Mouse (Mus musculus) kidney, postnatal 4 days (tissue): ENCODE measurements at regions not wholly inside any gene's neighbourhood (a gene's known extent, or its start where the extent isn't known, plus 50 kb on each side); places are given as distances from the start of the nearest gene placed in this dataset.
"Not testable (repeated sequence)": the region's sequence is repeated elsewhere in the genome, so short reads cannot be mapped to it uniquely, and the experiment has no call there.

ENCODE experiments used
- DNase-seq, 2 experiments: peaks; one replicate each; pipeline ENCODE4 v3.0.0; 2021; ENCODE audit warnings: mixed read lengths in 2 of 2

DNA sequence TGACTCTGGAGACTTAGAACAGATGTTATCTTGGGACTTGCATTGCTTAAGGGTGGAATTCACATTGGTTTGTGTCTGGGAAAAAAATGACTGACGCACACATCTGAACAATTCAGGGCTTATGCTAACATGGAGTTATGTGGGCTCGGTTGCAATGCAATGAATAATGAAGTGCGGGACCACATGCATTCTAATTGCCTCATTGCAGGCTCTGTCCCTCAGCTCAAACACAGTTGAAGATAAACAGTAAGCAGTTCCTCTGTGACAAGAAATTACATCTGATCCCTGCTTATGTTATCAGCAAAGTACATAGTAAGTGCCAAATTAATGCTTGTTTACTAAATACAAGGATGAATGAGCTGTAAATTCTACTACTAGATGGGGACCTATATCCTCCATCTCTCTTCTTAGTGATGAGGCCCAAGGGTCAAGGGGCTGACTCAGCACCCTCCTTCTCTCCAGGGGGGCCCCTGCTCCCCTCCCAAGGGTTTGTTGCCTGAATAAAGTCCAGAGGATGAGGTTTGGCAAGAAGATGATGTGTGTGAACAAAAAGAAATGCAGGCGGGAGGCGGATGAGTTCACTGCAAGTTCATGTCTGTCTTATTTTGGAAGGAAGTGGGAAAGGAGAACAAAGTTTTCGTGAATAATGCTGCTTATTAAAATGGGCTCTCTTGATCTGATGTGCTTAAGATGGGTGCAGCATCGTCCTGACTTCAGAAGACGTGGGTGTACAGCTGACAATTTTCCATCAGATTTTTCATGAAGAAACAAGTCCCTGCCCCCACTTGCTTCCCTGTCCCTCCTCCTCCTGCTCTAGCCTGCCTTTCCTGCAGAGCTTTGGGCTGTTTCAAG is 533.1 kb downstream of the Shisa9 start:
- DNase-seq: peak; percentile 11 to 30

DNA sequence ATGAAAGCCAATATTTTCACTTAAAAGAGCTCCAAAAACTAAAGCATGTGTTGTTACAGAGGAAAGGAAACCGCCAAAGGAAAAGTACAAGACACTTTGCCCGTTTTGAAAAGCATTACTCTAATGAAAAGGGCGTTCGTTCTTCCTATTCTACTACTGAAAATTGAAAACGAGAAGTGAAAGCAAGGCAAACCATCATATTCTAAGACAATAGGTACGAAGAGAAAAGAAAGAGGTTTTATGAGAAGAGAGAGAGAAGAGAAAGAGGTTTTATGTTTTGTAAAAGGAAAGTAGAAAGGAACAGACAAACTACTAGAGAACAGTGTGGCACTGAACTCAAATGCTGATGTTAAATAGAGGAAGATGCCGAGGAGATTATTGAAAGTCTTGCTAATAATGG is 534.4 kb downstream of the Shisa9 start:
- DNase-seq: no peak

DNA sequence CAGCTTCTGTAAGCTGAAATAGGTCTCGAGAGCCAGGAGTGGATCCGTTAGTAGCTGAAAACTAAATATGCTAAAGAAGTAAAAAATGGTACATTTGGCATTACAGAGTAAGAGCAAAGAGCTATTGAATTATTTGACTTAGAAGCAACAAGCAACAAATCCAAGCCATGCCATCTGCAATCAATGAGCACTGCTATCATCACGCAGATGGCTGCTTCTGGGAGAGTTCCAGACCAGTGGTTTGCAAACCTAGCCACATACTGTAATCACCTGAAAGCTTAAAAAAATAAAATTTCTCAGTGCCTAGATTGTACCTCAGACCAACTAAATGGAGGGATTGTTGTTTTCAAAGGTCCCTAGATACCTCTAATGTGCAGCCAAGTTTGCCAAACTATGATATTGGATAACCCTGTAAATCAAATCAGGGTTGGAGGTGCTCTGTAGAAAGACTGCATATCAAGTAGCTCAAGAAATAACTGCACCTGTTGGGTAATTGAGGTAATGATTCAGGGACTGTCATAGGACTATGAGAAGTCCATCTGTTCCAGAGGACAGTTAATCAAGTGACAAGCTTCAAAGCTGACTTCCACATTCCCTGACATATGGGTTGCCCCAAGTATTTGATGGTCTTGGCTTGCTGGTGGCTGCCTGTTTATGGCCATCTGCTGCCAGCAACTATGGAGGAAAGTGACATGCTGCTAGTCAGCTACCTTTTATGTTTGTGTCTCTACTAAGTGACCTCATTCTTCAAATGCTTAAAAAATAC is 538.0 kb downstream of the Shisa9 start:
- no peak for DNase-seq

DNA sequence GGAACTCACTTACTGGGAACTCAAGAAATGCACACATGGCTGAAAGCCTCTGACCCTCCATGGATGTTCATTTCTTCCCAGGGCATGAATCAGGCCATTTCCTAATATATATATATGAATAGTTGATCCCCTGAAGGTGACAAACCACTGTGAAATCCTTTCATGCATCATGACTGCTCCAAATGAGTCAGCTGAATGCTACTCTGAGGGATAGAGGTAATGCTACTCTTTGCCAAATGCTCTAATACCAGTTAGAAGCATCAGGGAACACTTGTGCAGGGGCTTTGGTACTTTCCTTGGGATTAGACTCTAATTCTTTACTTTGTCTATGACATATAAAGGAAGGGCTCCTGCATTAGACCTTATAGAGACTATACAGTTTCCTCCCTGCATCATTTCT is 561.0 kb upstream of the Ercc4 start:
- no peak for DNase-seq

DNA sequence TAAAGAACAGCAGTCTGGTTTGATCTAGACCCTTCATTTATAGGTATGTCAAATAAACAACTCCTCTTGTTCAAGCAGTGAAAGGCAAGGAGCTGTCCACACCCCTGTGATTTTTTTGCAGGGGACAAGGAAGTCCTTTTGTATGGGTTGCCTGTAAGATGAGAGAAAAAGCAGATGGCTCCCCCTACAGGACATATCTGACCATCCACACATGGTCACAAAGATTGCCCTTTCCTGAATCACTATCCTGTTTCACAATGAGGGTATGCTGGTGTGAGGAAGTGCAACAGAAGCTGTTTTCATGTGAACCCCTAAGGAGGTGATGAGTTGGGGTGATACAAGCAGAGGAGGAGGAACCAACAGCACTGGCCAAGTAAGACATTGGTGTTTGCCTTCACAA is 520.6 kb upstream of the Ercc4 start:
- DNase-seq: peak in 1 of 2 experiments; percentile 4

DNA sequence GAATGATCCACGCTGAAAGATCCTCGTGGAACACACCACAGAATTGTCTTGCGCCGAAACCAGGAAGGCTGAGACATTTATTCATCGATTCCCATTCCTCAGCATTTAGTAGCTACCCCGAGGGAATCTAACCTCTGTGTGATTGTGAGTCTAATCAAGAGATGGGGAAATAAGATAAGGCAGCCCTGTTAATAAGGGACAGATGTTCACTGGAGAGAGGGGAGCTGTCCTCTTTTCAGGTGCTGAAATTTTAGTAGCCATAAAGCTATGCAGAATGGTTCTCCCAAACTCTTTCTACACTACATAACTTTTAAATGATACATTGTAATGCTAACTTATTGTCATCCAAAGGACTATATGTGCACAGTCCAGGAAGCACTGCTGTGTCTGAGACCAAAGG is 501.2 kb upstream of the Ercc4 start:
- DNase-seq: peak; percentile 8 to 13

DNA sequence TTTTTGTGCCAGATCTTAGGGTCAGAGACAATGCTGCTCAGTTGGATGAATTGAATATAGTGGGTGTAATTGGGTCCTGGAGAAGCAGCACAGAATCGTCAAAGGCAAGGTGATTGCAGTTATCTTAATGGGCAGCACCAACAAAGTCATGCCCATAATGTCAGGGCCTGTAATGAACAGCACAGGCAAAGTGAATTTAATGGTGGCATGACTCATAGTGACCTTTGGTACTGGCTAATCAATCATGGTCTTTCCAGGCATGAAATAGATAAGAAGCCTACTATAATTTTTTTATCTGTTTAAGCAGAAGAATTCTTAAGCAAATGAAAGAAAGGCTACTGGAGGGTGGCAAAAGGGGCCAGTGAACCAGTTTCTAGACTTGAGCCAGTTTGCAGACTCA is 498.4 kb upstream of the Ercc4 start:
- no peak for DNase-seq

DNA sequence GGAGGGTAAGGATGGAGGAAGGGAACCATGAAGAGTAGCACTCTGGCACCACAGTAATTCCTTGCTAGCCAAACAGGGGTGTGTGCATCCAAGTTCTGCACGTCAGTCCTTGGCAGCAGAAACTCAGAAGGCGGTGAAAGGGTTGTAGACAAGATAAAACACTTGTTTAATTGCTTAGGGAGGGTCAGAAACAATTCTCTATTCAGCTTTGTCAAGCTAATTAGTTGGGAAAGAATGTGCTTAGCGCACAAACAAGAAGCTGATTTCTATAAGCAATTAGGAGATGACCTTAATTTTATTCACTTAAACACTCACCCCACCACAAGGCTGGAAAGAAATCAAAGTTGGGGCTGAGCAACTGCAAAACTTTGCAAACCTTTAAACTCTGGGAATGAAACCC is 491.7 kb upstream of the Ercc4 start:
- DNase-seq: no peak

DNA sequence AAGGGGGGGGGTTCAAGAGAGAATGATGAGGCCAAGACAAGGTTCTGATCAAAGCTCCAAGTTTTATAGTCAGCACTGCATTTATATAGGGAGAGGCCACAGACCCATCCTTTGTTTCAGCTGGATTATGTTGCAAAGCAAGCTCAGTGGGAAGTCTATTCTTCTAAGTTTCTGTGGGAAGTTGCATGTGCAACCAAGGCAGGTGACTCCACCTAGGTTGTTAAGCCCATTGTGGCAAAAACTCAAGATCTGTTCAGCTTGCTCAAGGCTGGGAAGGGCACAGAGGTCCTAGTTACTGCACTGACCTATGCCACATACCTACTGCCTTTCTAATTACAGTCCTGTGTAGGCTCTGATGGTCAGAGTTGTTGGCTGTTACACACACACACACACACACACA is 477.0 kb upstream of the Ercc4 start:
- no peak for DNase-seq

DNA sequence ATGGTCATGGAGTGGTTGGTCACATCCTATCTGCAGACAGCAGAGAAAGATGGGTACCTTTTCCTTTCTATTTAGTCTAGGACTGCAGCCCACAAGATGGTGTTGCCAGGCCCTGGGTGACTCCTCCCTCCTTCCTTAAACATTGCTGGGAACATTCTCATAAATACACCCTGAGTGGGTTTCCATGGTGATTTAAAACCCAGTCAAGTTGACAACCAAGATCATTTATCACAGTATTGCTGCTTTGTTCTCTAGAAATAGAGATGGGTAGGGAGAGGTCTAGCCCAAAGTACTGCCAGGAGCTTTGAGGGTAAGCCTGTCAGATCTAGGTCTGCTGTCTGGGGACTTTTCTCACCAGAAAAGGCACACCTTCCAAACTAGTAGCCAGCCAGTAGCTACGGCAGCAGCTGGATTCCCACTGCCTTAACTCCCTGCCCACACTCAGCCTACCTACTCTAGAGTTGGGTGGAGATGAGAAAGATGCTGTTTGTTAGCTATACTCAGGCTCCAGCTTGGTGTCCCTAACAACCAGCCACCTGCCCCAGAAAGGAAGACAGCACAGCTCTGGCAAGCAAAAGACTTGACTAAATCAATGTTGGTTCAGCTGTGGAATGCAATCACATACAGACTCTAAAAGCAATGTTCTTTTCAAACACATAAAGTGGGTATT is 470.4 kb upstream of the Ercc4 start:
- no peak for DNase-seq

DNA sequence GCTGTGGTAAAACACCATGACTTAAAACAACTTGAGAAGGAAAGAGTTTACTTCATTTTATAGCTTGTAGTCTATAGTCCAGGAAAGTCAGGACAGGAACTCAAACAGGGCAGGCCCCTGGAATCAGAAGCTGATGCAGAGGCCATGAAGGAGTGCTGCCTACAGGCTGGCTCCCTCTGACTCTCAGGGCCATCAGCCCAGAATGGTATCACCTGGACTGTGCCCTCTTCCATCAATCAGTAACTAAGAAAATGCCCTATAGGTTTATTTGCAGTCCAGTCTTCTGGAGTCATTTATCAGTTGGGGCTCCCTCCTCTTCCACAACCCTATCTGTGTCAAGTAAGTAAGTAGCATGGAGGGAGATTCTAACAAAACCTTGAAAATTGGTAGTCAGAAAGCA is 466.4 kb upstream of the Ercc4 start:
- no peak for DNase-seq

DNA sequence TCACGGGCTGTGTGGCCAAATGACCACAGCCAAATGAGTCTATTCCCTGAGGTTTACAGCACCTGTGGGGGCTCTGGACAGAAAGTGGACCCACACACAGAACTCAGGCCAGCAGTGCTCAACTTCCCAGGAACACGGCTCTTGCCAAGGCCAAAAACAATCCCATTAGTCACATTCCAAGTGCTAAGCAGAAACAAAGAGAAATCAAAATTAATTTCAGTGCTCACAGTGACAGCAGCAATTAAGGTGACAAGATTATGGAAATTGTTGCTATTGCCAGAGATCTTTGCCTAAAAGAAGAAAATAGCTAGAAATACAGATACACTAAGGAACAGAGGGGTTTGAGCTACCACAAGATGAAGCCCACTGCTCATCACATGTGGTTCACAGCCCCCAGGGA is 464.9 kb upstream of the Ercc4 start:
- DNase-seq: no peak

DNA sequence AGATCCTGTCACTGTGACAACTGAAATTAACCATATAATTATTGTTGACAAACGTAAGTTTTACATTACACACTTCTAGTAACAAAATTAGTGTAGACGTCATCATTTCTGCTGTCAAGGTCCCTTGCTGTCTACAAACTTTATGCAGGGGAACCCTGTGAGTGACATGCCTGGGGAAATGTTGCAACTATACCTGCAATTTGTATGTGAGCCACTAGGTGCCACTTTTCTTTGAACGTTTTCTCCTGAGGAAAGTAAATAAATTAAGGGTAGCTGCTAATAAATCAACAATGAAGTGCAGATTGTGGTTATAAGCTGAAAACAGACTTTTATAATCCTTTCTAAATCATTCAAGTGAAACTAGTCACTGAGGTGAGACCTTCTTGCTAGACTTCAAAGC is 457.3 kb upstream of the Ercc4 start:
- DNase-seq: no peak

DNA sequence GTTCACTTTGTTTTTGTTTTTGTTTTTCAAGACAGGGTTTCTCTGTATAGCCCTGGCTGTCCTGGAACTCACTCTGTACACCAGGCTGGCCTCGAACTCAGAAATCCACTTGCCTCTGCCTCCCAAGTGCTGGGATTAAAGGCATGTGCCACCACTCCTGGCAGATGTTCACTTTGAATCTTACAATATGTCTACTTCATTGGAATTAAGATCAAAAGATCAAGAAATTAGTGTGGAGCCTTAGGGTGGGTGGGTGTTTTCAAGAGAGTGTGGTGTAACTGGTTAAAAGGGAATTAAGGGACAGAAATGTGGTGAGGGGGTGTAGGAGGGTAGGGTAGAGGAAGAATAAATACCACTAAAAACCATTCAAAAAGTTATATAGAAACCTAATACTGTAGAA is 435.8 kb upstream of the Ercc4 start:
- DNase-seq: not testable (repeated sequence)

DNA sequence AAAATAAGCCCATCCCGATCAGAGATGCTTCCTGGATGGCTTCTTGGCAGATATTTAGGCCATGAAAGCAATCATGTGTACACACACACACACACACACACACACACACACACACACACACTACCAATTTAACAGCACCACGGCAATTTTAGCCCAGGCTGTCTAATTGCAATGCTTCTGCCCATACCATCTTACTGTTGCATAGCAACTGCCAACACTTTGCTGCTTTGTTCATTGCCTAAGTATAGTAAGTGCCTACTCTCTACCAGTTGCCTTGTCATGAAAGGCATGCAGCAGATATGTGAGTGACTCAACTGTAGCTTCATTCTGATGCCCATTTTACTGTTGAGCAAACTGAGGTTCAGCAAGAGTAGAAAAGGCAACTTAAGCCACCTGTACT is 428.0 kb upstream of the Ercc4 start:
- DNase-seq: no peak

DNA sequence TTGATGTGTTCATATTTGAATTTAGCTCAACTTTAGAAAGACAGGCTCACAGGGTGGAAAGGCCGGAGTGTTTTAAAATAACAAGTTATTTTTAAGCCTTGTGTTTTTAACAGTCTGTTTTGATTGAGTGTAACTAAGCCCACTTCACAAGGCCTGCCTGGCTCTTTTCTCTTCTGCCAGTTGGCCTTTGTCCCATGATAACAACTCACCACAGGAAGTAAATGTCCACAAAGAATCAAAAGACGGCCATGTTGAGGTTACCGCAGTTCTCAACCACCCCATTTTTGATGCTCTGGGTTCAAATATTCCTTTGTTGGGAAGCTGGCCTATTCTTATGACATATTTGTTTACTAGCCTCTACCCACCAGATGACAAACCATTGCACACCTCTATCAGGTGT is 423.7 kb upstream of the Ercc4 start:
- DNase-seq: no peak

DNA sequence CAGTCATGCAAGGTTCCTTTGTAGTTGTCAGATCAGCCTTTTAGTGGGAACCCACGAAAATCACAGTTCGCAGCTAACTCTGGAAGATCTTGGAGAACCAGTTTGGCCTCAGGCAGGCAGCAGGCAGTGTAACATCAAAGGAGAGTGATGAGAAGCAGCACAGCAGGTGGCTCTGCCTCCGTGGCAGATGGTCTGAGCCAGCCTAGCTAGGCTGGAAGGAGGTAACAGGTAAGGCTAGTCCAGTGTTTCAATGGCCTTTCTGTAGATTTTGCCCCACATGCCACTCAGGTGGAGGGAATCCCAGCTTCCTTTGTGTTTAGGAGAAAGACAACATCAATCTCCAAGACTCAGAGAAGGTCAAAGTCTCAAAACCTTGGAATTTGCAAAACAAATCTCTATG is 417.7 kb upstream of the Ercc4 start:
- no peak for DNase-seq

DNA sequence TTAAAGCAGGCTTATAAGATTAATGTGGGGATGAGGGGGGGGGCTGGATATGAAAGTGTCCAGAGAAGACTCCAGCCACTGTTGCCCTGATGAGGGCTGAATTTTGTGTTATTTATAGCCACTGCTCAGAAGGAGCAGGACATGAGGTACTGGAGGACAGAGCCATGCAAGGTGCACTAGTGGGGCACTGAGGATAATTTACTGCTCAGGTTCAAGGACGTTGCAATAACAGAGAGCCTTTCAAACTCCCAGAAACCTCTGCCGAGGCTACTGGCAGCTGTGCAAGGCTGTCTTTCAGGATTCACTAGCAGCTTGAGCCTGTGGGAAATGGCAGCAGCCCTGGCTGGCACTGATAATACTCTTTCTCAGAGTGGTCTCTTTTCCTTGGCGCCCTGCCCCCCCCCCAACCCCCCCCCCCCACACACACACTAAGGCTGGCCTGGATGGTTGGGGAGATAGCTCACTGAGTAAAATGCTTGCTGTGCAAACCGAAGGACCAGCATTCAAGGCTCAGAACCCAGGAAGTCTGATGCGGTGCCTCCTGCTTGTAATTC is 416.7 kb upstream of the Ercc4 start:
- no peak for DNase-seq

DNA sequence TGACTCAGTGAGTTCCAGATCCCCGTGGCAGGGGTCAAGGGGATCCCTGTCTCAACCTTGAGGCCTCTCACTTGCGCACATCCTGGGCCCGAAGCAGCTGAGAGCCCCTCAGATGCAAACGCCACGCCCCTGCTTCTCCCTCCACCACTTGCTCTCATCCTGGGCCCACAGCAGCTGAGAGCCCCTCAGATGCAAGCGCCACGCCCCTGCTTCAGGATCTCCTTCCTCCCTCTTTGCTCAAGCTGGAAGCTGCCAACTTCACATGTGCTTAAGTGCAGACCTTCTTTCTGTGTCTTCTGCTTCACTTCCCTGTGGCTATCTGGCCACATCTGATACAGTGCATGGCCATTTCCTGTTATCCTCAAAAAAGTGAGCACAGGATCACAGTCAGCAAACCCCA is 416.1 kb upstream of the Ercc4 start:
- DNase-seq: no peak

DNA sequence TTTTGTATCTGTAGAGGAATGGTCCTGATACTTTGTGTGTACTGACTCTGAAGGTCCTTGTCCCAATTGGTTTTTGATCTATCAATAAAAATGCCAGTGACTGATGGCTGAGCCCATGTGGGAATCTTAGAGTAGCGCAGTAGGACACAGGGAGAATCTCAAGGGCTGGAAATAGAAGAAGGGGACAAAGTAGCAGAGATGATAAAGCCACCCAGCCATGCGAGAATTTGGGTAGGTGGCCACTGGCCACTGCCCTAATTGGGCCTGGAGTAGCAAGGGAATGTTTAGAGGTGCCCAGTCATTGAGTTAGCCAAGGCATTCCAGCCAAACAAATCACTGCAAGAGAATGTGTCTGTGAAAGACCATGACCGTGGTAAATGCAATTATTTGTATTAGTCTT is 414.8 kb upstream of the Ercc4 start:
- DNase-seq: no peak

DNA sequence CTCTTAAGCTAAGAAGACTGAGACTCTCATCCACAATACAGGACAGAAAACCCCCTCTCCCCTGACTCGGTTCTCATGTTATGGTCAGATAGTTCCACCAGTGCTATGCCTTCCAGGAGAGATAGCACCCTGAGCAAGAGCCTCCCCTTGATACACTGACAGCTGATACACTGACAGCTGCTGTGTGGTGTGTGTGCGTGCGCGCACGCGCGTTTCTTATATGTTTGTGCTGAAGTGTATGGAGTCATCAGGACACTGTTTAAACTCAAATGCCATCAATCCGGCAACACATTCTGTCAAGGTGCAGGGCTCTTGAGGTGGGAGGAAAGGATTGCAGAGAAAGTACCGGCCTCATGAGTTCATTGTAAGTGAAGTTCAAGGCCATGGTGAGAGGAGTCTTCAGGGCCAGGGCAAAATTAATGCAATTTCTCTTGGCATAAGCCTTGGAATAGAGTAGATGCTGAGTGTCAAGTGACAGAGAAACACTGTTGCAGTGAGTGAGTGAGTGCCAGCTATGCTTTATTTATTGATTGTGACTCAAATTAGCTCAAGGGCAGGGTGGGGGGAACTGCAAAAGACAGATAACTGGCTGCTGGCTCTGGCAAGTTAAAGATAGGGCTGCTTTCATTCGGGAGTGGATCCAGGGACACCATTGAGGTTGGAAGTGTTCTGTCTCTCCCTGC is 412.4 kb upstream of the Ercc4 start:
- no peak for DNase-seq

DNA sequence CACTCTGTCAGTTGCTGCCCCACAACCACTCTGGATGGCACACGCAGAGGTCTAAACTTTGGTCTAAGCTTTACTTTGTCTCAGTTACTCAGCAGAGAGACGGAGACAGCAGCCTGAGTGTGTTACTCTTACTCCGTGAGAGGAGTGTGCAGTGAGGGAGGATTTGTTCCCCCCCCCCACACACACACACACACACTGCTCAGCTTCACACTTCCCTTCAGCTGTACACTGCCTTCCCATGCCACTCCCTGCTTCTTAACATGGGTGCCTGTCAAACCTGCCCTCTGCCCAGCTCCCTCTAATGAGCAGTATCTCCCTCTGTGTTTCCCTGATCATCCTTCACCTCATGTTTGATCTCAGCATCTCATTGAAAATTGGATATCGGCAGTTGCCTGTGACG is 409.9 kb upstream of the Ercc4 start:
- DNase-seq: no peak

DNA sequence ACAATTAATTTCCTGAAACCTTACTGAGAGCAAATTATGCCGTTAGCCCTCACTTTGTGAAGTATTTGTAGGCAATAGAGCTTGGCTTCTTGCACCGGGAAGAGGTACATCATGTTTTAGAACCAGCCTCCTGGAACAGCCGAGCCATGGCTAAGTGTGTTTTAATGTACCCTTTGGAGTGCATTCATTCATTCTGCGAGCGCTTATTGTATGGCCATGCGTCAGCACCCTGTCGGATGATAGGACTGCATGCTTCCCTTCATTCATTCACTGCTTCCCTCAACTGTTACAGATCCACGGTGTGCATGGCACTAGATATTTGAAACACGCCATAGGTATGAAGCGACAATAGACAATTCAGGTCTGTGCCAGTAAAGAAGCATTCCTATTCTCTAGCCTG is 409.4 kb upstream of the Ercc4 start:
- DNase-seq: no peak
